Mouse (Mus musculus) intestine, postnatal 0 days (tissue): ENCODE results near the gene Hic2. TPM values are rescaled to one million over a fixed set of nuclear protein-coding genes. Genes with fewer than 3 reads are reported as not detected.

Experiments used
- ATAC-seq: fragments of 200-750 bp; cut with Nextera tagmentation; 2 replicates; pipeline ENCODE4 v1.8.0; 2017; ENCODE audit warnings: mild to moderate bottlenecking, moderate TSS enrichment, moderate library complexity
- H3K27ac ChIP-seq: fragments of 300-500 bp; sonication (generic); 2 replicates; pipeline ENCODE4 v1.5.1; 2014; ENCODE audit warnings: mild to moderate bottlenecking, low read depth, low read length, moderate library complexity
- H3K27me3 ChIP-seq: fragments of 300-500 bp; sonication (generic); replicated peaks from 2 replicates; pipeline ENCODE4 v1.6.1; 2014; ENCODE audit warnings: low read length, mixed read lengths; ENCODE audit not compliant: control insufficient read depth, insufficient read depth
- H3K36me3 ChIP-seq: fragments of 300-500 bp; sonication (generic); 2 replicates; pipeline ENCODE4 v1.6.1; 2014; ENCODE audit warnings: mild to moderate bottlenecking, moderate library complexity; ENCODE audit not compliant: control insufficient read depth, insufficient read depth
- H3K4me1 ChIP-seq: fragments of 300-500 bp; sonication (generic); replicated peaks from 2 replicates; pipeline ENCODE4 v1.6.1; 2014; ENCODE audit warnings: antibody characterized with exemption, low read length, mixed read lengths; ENCODE audit not compliant: control insufficient read depth, insufficient read depth
- H3K4me2 ChIP-seq: fragments of 300-500 bp; sonication (generic); replicated peaks from 2 replicates; pipeline ENCODE4 v1.6.1; 2014; ENCODE audit warnings: low read depth, mild to moderate bottlenecking, moderate library complexity
- H3K4me3 ChIP-seq: fragments of 300-500 bp; sonication (generic); 2 replicates; pipeline ENCODE4 v1.5.1; 2014; ENCODE audit warnings: low read depth, low read length
- H3K9ac ChIP-seq: fragments of 300-500 bp; sonication (generic); 2 replicates; pipeline ENCODE4 v1.6.1; 2014; ENCODE audit warnings: mild to moderate bottlenecking, low read depth, low read length
- H3K9me3 ChIP-seq: fragments of 300-500 bp; sonication (generic); 2 replicates; pipeline ENCODE4 v1.6.1; 2016; ENCODE audit warnings: mixed run types; ENCODE audit not compliant: control insufficient read depth
- CTCF ChIP-seq: sonication (generic); IDR thresholded peaks from 2 replicates; pipeline ENCODE4 v1.5.1; 2016; ENCODE audit warnings: low read depth, mild to moderate bottlenecking, control low read depth, antibody characterized with exemption, moderate library complexity
- WGBS: fragments of 180-500 bp; shearing (Covaris S2); extraction: QIAGEN DNeasy Blood & Tissue Kit; methylation state at CpG from one replicate; pipeline ENCODE4 v1.1.7; 2014; 5-methylcytosine and 5-hydroxymethylcytosine counted together
- polyA plus RNA-seq: library from polyadenylated mRNA; unstranded; fragments of >200 nt; fragmentation: Nextera tagmentation; extraction: Ambion mirVana; gene quantifications from 2 replicates; pipeline ENCODE4 v1.2.1, GENCODE M21; 2015

The Hic2 gene
- polyA plus RNA-seq, 1 experiment from 2014 or later = 1.4 TPM

DNA sequence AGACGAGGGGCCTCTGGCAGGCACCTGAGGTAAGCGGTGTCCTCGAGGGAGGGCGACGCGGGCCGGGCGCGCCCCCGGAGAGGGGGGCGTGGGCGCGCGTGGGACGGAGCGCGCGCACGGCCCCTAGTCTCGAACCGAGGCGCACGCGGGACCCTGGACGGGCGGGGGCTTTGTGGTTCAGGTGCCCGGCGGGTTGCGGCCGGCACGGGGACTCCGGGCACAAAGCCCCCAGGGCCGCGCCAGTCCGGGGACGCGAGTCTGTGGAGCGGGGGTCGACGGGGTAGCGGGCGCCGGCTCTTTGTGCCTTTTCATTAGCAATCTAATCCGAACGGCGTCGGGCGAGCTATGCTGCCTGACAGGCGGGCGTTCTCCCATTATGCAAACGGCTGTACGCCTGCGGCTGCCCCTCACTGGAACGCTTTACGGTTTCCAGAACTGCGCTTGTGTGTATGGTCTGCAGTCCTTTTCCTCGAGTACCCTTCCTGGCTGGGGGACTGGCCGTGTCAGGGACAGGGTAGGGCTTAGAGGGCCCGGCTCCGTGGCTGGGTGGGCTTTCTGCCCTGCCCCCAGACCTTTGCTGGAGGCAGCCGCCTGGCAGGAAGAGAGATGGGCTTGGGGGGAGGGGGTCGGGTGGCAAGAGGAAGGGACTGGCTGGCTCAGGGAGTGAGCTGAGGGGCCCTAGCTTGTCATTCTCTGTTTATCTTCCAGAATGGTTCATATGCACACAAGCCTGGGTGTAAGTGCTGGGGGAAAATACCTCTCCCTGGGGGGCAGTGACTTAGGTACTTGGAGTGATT, 528 bp downstream of the Hic2 start:
- WGBS = under 1% methylated on average over 61 of the region's 62 CpGs
- ATAC-seq = peak; percentile 46
- Histone ChIP-seq H3K4me3 (peak overlapping the region; percentile 86), H3K27ac (peak overlapping the region; percentile 88), H3K4me2 (peak overlapping the region; percentile 98), H3K36me3 (no peaks in the 10 kb centered on the region), H3K9ac (peak overlapping the region; percentile 94), H3K9me3 (no peaks in the 10 kb centered on the region), H3K4me1 (peaks cover 19% of the 10 kb centered on the region), H3K27me3 (no peaks in the 10 kb centered on the region)
- TF ChIP-seq CTCF = no peak

- H3K4me2 ChIP-seq = peak overlapping the region; percentile 98
- H3K9me3 ChIP-seq = no peaks in the 10 kb centered on the region
- peak overlapping the region; percentile 86 for H3K4me3 ChIP-seq
- peak overlapping the region; percentile 94 for H3K9ac ChIP-seq
- H3K4me1 ChIP-seq = peaks cover 22% of the 10 kb centered on the region
- 4% methylated on average over 12 of the region's 12 CpGs for WGBS
- H3K27ac ChIP-seq = peak overlapping the region; percentile 88; the same call in 1 of the 2 replicates
- no peak for TF ChIP-seq CTCF
- no peak for ATAC-seq
- no peaks in the 10 kb centered on the region for H3K36me3 ChIP-seq
- H3K27me3 ChIP-seq = no peaks in the 10 kb centered on the region
Observed at GRCm38 (mm10) chr16:17234499-17234895, 1.1 kb downstream of the Hic2 start.

GRCm38 (mm10) chr16:17234916-17235665, 1.7 kb downstream of the Hic2 start:
- WGBS = 15% methylated on average over 9 of the region's 9 CpGs
- H3K4me2 ChIP-seq = peak overlapping the region; percentile 98
- H3K9me3 ChIP-seq = no peaks in the 10 kb centered on the region
- no peak for ATAC-seq
- no peak for TF ChIP-seq CTCF
- peak overlapping the region; percentile 29 for H3K27ac ChIP-seq
- H3K36me3 ChIP-seq = no peaks in the 10 kb centered on the region
- H3K4me1 ChIP-seq = peaks cover 28% of the 10 kb centered on the region
- H3K4me3 ChIP-seq = peak overlapping the region; percentile 86
- no peaks in the 10 kb centered on the region for H3K27me3 ChIP-seq
- H3K9ac ChIP-seq = 0 out of 2 replicates have a peak overlapping the region, but pooled peaks have one; percentile 94

DNA sequence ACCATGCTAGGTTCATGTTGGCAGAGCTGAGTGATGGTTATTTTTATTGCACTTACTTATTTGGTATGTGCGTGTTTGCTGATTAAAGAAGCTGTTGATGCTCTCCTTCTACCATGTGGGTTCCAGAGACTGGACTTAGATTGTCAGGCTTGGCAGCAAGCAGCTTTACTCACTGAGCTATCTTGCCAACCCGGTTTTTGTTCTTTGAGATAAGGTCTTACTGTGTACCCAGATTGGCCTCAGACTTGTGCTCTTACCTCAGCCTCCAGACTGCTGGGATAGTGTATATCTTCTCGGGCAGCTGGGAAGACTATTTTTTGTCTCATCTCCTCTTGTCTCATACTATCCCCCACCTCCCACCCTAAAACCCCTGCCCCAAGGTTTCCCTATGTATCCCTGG, 4.3 kb downstream of the Hic2 start:
- Histone ChIP-seq H3K27ac (no peak overlapping the region), H3K4me3 (no peak overlapping the region), H3K4me1 (peaks cover 32% of the 10 kb centered on the region), H3K4me2 (no peak overlapping the region), H3K9me3 (no peaks in the 10 kb centered on the region), H3K27me3 (no peaks in the 10 kb centered on the region), H3K9ac (no peak overlapping the region), H3K36me3 (no peaks in the 10 kb centered on the region)
- ATAC-seq = no peak
- TF ChIP-seq CTCF = no peak
- 45% methylated on average over 3 of the region's 3 CpGs for WGBS

DNA sequence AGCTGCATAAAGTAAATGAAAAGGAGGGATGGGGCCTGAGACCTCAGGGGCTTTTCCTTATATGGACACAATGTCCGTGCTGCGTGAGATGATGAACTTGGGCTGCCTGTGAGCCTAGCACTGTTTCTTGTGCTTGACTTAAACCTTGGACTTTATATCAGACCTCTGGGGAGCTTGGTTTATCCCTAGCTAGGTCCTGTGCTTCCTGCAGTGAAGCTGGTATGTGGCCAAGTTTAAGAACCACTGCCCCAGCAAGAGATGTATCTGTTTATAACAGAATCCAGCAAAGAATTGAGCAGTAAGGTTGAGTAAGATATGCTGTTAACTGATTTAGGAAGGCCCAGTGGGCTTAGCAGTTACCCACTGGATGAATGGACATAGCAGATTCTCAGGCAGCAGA, 6.0 kb downstream of the Hic2 start:
- TF ChIP-seq CTCF = no peak
- H3K9me3 ChIP-seq = no peaks in the 10 kb centered on the region
- H3K36me3 ChIP-seq = no peaks in the 10 kb centered on the region
- H3K27me3 ChIP-seq = no peaks in the 10 kb centered on the region
- ATAC-seq = no peak
- H3K9ac ChIP-seq = no peak overlapping the region
- H3K4me3 ChIP-seq = no peak overlapping the region
- H3K27ac ChIP-seq = no peak overlapping the region
- peaks cover 34% of the 10 kb centered on the region for H3K4me1 ChIP-seq
- 33% methylated on average over 2 of the region's 2 CpGs for WGBS
- H3K4me2 ChIP-seq = no peak overlapping the region

DNA sequence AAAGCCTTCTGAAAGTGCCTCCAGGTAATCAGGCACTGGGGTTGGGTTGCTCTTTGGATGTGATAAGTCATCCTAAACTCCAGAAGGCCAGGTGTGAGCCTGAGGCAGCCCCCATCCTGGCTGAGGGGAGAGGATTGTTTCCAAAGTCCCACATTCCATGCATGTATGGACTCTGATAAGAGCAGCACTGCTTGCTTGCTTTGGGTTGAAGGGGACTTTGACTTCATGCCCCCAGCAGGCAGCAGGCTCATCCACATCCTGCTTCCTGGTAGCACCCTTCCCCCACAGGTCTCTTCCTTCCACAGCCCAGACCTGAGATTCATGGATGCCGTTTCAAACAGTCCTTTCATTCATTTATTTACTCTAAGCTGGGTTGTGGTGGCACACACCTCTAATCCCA, 10.4 kb downstream of the Hic2 start:
- TF ChIP-seq CTCF = 0 out of 2 replicates have a peak, but pooled peaks have one; percentile 3
- H3K9ac ChIP-seq = no peak overlapping the region
- WGBS = 13% methylated on average over 1 of the region's 1 CpGs
- ATAC-seq = peak; percentile 94
- H3K4me1 ChIP-seq = peaks cover 21% of the 10 kb centered on the region; the same call in 1 of the 2 replicates
- H3K4me2 ChIP-seq = no peak overlapping the region
- no peaks in the 10 kb centered on the region for H3K36me3 ChIP-seq
- no peaks in the 10 kb centered on the region for H3K27me3 ChIP-seq
- H3K27ac ChIP-seq = 0 out of 2 replicates have a peak overlapping the region, but pooled peaks have one; percentile 41
- H3K9me3 ChIP-seq = no peaks in the 10 kb centered on the region
- no peak overlapping the region for H3K4me3 ChIP-seq
